Mouse (Mus musculus) forebrain, postnatal 0 days (tissue): ENCODE results near the gene Tmtc2. TPM values are rescaled to one million over a fixed set of nuclear protein-coding genes. Genes with fewer than 3 reads are reported as not detected.

Experiments used
- ATAC-seq: fragments of 200-750 bp; cut with Nextera tagmentation; 2 replicates; pipeline ENCODE4 v1.8.0; 2017; ENCODE audit warnings: mild to moderate bottlenecking, moderate library complexity
- DNase-seq: peaks from one replicate; pipeline ENCODE4 v3.0.0-alpha.2; 2015
- H3K27ac ChIP-seq: fragments of 300-500 bp; sonication (generic); 2 replicates; pipeline ENCODE4 v1.5.1; 2014; ENCODE audit warnings: low read depth, mild to moderate bottlenecking, antibody characterized with exemption, low read length, moderate library complexity, mixed read lengths
- H3K27me3 ChIP-seq: fragments of 300-500 bp; sonication (generic); 2 replicates; pipeline ENCODE4 v1.6.1; 2014; ENCODE audit warnings: mild to moderate bottlenecking, low read length, mixed read lengths; ENCODE audit not compliant: insufficient read depth
- H3K36me3 ChIP-seq: fragments of 300-500 bp; sonication (generic); 2 replicates; pipeline ENCODE4 v1.6.1; 2014; ENCODE audit warnings: mild to moderate bottlenecking, moderate library complexity; ENCODE audit not compliant: insufficient read depth
- H3K4me1 ChIP-seq: fragments of 300-500 bp; sonication (generic); 2 replicates; pipeline ENCODE4 v1.6.1; 2014; ENCODE audit warnings: antibody characterized with exemption; ENCODE audit not compliant: insufficient read depth
- H3K4me2 ChIP-seq: fragments of 300-500 bp; sonication (generic); 2 replicates; pipeline ENCODE4 v1.6.1; 2014; ENCODE audit warnings: low read depth, mild to moderate bottlenecking, moderate library complexity
- H3K4me3 ChIP-seq: fragments of 300-500 bp; sonication (generic); 2 replicates; pipeline ENCODE4 v1.5.1; 2014; ENCODE audit warnings: low read depth, low read length, mixed read lengths
- H3K9ac ChIP-seq: fragments of 300-500 bp; sonication (generic); 2 replicates; pipeline ENCODE4 v1.6.1; 2014; ENCODE audit warnings: mild to moderate bottlenecking
- H3K9me3 ChIP-seq: fragments of 300-500 bp; sonication (generic); 2 replicates; pipeline ENCODE4 v1.6.1; 2016; ENCODE audit warnings: low read length
- CTCF ChIP-seq: sonication (generic); IDR thresholded peaks from 2 replicates; pipeline ENCODE4 v1.5.1; 2016; ENCODE audit warnings: antibody characterized with exemption, control low read depth, low read depth
- WGBS: fragments of 180-500 bp; shearing (Covaris S2); extraction: QIAGEN DNeasy Blood & Tissue Kit; methylation state at CpG from one replicate; pipeline ENCODE4 v1.1.7; 2014; 5-methylcytosine and 5-hydroxymethylcytosine counted together
- polyA plus RNA-seq: library from polyadenylated mRNA; unstranded; fragments of >200 nt; fragmentation: Nextera tagmentation; extraction: Ambion mirVana; gene quantifications from 2 replicates; pipeline ENCODE4 v1.2.1, GENCODE M21; 2015
- total RNA-seq: library from RNA; depleted of rRNA; stranded (reverse); fragments of >200 nt; gene quantifications from 2 replicates; pipeline ENCODE4 v1.2.3, GENCODE M21; 2014

Tmtc2 gene
- total and polyA plus RNA-seq, 2 experiments from 2014 or later = 4.6 to 11.1 TPM

GRCm38 (mm10) chr10:105548040-105548439, 26.2 kb downstream of the Tmtc2 start:
- Histone ChIP-seq H3K27me3 (no peaks in the 10 kb centered on the region), H3K4me2 (no peak overlapping the region), H3K4me3 (no peak overlapping the region), H3K27ac (no peak overlapping the region), H3K36me3 (no peaks in the 10 kb centered on the region), H3K9ac (no peak overlapping the region), H3K9me3 (no peaks in the 10 kb centered on the region), H3K4me1 (no peaks in the 10 kb centered on the region)
- WGBS = 92% methylated on average over 2 of the region's 2 CpGs
- ATAC-seq (no peak), DNase-seq (no peak)
- no peak for TF ChIP-seq CTCF

DNA sequence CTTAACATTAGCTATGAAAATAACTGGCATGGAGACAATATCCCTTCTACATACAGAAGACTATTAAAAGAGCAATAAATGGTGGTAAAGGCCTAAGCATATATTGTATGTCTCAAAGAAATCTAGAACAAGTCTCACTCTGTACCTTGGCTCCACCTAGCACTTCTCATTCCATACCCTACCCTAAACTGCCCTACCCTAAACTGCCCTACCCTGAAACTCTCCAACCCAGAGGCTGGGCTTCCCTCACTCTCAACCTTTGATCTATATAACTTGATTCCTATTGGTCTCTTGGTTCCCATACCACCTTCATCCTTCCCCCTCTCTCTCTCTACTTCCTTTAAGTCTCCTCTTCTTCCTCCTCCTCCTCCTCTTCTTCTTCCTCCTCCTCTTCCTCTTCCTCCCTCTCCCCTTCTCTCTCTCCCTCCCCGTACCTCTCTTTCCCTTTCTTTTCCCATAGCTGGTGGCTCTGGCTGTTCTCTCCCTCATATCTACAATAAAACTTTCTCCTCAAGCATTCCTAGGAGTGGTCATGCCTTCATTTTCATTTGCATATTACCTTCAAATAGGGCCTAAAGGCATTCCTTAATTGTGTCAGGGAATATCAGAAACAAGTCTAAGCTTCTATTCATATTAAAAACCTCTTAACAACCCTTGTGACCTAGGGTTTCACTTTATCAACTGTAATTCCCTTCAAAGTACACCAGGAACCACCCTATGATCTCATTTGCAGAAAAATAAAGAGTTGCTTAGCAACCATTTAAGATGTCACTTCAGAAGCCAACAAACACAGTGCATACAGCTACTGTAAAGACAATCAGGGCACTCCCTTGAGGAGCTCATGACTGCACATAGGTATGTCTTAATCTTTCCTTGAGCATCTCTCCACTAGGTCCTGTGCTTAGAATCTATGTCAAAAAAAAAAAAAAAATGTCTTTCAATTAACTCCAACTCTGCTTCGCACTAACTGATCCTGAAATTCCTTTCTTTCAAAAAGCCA, 29.9 kb downstream of the Tmtc2 start:
- WGBS = 86% methylated on average over 2 of the region's 2 CpGs
- Histone ChIP-seq H3K4me2 (no peak overlapping the region), H3K9me3 (no peaks in the 10 kb centered on the region), H3K27me3 (no peaks in the 10 kb centered on the region), H3K36me3 (no peaks in the 10 kb centered on the region), H3K27ac (no peak overlapping the region), H3K4me1 (no peaks in the 10 kb centered on the region), H3K4me3 (no peak overlapping the region), H3K9ac (no peak overlapping the region)
- ATAC-seq (peak; percentile 38), DNase-seq (no peak)
- TF ChIP-seq CTCF = no peak

- H3K27ac ChIP-seq = no peak overlapping the region
- H3K27me3 ChIP-seq = no peaks in the 10 kb centered on the region
- H3K9ac ChIP-seq = no peak overlapping the region
- H3K4me3 ChIP-seq = no peak overlapping the region
- H3K4me2 ChIP-seq = no peak overlapping the region
- no peaks in the 10 kb centered on the region for H3K9me3 ChIP-seq
- TF ChIP-seq CTCF = no peak
- WGBS = 95% methylated on average over 6 of the region's 6 CpGs
- DNase-seq (no peak), ATAC-seq (no peak)
- no peaks in the 10 kb centered on the region for H3K36me3 ChIP-seq
- no peaks in the 10 kb centered on the region for H3K4me1 ChIP-seq
Observed at GRCm38 (mm10) chr10:105542081-105542480, 32.2 kb downstream of the Tmtc2 start.

DNA sequence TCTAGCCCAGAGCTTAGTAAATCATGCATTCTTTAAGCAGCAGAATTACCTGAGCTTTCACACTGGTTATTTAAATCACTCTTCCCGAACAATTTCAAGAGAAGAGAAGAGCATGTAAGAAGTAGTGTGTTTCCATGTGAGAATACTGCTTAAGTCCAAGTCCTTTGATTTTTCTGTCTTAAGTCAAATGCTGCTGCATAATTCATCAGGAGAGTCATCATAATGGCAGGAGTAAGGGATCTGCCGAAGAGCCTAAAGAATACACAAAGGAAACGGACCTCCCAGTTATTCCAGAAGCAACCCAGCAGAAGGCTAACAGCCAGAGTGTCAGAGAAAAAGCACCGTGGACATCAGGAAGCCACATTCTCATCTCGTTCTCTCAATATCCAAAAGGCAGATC, 34.6 kb downstream of the Tmtc2 start:
- no peak for ATAC-seq
- H3K9me3 ChIP-seq = no peaks in the 10 kb centered on the region
- DNase-seq = no peak
- H3K4me1 ChIP-seq = no peaks in the 10 kb centered on the region
- WGBS = 47% methylated on average over 5 of the region's 5 CpGs
- H3K27ac ChIP-seq = no peak overlapping the region
- H3K27me3 ChIP-seq = no peaks in the 10 kb centered on the region
- H3K4me2 ChIP-seq = no peak overlapping the region
- TF ChIP-seq CTCF = no peak
- no peak overlapping the region for H3K4me3 ChIP-seq
- no peaks in the 10 kb centered on the region for H3K36me3 ChIP-seq
- H3K9ac ChIP-seq = no peak overlapping the region

DNA sequence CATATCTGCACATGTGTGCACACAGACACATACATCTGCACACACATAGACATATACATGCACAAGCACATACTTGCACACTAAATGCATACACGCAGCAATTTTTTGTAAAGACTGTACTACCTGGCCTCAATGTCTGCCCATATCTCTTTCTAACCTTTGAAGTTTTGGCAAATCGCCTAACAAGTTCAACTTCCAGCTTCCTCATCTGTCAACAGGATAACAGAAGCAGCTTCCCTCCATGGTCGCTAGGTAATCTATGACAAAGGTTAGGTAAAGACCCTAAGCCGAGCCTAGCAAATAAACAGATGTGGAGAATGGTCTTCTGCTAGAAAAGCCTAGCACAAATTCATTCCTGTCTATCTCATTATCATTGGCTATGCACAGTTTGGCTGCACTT, 37.3 kb downstream of the Tmtc2 start:
- Histone ChIP-seq H3K27me3 (no peaks in the 10 kb centered on the region), H3K4me3 (no peak overlapping the region), H3K27ac (no peak overlapping the region), H3K9ac (no peak overlapping the region), H3K36me3 (no peaks in the 10 kb centered on the region), H3K4me1 (no peaks in the 10 kb centered on the region), H3K4me2 (no peak overlapping the region), H3K9me3 (no peaks in the 10 kb centered on the region)
- WGBS = 90% methylated on average over 4 of the region's 4 CpGs
- TF ChIP-seq CTCF = no peak
- DNase-seq (no peak), ATAC-seq (no peak)

GRCm38 (mm10) chr10:105535848-105536247, 38.4 kb downstream of the Tmtc2 start:
- Histone ChIP-seq H3K4me3 (no peak overlapping the region), H3K27ac (no peak overlapping the region), H3K4me1 (no peaks in the 10 kb centered on the region), H3K36me3 (no peaks in the 10 kb centered on the region), H3K27me3 (no peaks in the 10 kb centered on the region), H3K9ac (no peak overlapping the region), H3K4me2 (no peak overlapping the region), H3K9me3 (no peaks in the 10 kb centered on the region)
- no peak for DNase-seq
- no peak for TF ChIP-seq CTCF
- no peak for ATAC-seq

- H3K27ac ChIP-seq = no peak overlapping the region
- no peaks in the 10 kb centered on the region for H3K9me3 ChIP-seq
- H3K9ac ChIP-seq = no peak overlapping the region
- ATAC-seq = no peak
- no peaks in the 10 kb centered on the region for H3K27me3 ChIP-seq
- DNase-seq = no peak
- H3K4me3 ChIP-seq = no peak overlapping the region
- no peaks in the 10 kb centered on the region for H3K4me1 ChIP-seq
- 64% methylated on average over 7 of the region's 7 CpGs for WGBS
- H3K4me2 ChIP-seq = no peak overlapping the region
- no peaks in the 10 kb centered on the region for H3K36me3 ChIP-seq
- no peak for TF ChIP-seq CTCF
Observed at GRCm38 (mm10) chr10:105532747-105533146, 41.5 kb downstream of the Tmtc2 start.
